Mouse (Mus musculus) kidney, postnatal 4 days (tissue): ENCODE data around the gene Homez.

Source experiments
- DNase-seq, 2 experiments: peaks; one replicate each; pipeline ENCODE4 v3.0.0; 2021; ENCODE audit warnings: mixed read lengths in 2 of 2

Gene Homez

DNA sequence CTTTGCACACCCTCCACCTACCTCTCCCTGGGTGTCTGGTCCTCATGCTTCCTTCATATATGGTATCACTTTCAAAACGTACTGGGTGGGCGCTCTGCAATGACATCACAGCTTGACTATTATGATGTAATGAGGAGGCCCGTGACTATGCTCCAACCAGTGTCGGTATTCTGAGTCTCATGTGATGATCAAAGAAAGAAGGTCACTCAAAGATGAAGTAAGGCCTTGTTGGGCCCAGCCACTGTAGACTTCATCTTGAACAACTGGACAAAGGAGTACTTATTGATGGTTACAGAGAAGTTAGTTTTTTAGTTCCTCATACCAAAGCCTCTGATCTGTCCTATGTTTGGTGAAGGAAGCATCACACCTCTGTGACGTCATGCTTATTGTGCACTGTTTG is at the start of gene Homez:
Homez (minus strand) TSS at position 101 of the 400 bp plus-strand sequence.
- no peak for DNase-seq

DNA sequence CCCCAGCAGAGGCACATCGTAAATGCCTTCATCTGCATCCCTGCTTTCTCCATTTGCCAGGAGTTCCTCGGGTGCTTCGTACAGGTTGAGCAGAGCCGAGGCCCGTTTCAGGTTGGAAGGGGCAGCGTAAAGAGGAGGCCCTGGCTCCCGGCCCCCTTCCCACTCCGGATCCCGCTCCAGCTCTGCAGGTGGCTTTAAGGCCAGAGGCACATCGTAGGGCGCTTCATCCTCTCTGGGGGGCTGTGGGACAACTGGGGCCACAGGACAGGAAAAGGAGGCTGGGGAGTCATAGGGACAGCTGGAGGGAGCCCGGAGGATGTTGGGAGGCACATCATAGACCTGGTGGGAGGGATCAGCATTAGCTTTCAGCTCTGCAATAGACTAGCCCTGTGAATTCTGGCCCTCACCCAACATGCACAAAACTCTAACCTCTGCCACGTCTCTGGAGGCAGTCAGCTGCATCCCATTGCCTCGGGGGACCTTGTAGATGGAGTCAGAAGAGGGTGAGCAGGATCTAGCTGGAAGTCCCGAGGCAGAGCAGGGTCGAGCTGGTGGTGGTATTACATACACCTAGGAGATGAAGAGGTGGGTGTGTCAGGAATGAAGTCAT is 49.4 kb upstream of the Homez start:
- DNase-seq = peak; percentile 31 to 46

DNA sequence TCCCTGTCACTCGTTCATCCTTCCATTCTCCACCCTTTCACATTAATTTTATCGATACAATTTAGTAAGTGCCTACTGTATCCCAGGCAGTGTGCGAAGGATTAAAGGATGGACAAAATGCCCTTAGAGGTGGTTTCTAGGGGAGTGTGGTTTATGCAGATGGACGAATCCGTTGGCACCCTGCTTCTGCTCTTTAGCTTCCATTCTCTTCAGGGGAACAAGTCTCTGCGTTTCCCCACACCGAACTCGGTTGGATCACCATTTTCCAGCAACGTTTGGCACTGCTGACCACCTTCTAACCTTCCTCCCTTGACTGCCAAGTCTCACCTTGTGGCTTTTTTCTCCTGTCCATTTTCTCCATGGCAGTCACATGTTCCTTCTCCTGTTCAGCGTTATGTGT is 42.6 kb upstream of the Homez start:
- no peak for DNase-seq

DNA sequence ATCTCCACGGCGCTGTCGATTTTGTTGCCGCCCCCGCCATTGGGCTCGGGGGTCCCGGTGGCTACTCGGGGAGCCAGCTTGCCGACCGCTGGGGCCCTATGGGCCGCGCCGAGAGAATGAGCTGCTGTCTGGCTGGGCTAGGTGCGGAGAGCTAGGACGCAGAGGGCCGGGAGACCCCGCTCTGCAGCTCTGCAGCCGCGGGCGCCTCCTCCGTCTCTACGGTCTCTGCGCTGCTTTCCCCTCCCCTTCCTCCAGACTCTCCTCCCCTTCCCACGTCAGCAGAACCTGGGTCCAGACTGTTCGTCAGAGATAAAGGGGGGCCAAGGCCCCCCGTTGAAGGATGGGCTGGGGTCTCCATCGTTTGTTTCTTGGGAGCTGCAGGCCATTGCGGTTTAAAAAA is 42.1 kb upstream of the Homez start, which contains the start of gene Slc22a17:
Slc22a17 (minus strand) TSS at position 247 of the 400 bp plus-strand sequence.
- peak; percentile 83 to 87 for DNase-seq

DNA sequence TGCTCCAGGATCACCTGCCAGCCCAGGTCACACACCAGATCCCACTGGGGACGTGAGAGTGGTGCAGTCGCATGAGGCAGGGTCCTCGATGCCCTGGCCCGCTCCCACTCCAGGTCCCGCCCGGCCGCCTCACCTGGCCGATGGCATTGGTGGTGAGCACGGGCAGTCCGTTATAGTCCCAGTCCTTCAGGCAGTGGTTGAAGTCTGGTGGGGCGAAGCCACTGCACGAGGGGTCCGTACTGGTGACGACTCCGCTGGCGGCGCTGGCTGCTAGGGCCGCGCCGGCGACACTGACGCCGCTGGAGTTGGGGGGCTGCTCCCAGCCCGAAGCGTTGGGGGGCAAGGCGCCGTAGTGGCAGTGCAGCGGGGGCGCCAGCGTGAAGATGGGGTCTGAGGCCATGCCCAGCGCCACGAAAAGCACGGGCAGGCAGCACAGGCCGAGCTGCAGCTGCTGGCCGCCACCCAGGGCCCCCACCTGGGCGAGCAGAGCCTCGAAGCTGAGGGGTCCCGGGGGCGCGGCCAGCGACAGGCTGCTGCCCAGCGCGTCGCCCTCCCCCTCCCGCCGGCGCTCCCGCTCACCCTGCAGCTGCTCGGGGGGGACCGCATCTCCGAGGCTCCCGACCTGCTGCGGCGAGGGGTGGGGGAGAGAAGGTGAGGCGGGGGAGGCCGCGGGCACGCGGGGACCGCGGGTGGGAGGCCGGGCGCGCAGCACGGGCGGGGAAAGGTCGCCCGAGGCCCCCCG is 41.5 kb upstream of the Homez start:
- peak; percentile 39 to 67 for DNase-seq

DNA sequence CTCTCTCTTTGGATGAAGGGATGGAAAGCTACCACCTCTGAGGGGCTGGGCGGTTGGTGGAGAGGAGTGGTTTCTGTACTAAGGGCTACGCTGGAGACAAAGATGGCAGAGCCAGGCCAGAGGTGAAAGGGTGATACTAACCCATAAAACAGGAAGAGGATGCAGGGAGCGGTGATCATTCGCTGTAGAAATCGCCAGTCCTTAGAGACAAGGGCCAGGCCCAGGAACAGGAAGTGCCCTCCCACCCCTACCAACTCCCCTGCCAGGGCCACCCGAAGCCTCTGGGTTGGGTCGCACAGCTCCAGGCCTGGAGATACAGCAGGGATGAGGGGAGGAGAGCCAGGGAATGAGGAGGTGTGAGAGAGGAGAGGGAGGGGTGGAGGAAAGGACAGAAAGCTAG is 37.9 kb upstream of the Homez start:
- no peak for DNase-seq

DNA sequence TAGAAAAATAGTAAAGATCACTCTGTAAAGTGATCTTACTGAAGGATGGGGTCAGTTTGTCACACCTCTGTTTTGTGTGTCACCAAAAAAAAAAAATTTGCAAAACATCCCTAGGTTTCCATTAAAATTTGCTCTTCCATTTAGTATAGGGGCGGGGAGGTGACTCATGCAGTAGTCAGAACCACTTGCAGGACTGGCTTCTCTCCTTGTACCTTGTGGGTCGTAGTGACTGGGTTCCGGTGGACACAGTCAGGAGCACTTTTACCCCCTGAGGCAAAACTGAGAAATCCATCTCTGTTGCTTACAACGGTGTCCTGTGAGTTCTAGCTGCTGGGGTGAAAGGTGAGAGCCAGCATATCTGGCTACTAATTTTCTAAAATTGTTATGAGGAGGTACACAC is 32.9 kb upstream of the Homez start:
- no peak for DNase-seq

DNA sequence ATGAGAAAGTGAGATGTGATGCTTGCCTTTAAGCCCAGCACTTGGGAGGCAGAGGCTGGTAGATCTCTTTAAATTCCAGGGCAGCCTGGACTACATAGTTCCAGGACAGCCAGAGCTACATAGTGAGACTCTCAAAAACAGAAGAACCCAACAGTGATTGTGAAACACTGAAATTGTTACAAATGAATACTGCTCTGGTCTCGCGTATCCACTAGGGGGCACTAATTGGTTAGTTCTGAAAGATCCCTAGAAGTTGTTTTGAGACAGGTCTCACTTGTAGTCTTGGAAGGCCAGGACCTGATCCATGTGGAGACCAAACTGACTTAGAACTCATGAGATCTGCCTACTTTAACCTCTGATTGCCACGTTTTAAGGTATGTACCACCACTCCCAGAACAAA is 29.6 kb upstream of the Homez start:
- peak; percentile 74 to 81 for DNase-seq

DNA sequence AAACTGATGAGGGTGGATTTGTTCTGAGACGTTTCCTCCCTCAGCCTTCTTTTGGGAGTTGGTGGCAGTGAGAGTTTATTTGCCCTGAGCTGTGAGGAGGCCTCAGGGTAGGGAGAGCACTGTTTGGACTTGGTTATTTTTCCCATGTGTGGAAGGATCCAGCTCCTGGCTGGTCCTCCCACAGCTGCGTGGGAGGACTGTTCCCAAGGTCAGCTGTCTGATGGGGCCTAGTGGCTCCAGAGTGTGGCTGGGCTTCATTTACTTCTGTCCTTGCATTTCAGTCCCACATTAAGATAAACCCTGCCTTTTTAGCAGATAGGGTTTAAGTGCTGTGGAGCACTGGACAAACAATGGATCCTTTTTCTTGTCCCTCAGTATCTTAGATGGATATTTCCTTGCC is 26.7 kb upstream of the Homez start:
- DNase-seq = peak; percentile 46 to 69

DNA sequence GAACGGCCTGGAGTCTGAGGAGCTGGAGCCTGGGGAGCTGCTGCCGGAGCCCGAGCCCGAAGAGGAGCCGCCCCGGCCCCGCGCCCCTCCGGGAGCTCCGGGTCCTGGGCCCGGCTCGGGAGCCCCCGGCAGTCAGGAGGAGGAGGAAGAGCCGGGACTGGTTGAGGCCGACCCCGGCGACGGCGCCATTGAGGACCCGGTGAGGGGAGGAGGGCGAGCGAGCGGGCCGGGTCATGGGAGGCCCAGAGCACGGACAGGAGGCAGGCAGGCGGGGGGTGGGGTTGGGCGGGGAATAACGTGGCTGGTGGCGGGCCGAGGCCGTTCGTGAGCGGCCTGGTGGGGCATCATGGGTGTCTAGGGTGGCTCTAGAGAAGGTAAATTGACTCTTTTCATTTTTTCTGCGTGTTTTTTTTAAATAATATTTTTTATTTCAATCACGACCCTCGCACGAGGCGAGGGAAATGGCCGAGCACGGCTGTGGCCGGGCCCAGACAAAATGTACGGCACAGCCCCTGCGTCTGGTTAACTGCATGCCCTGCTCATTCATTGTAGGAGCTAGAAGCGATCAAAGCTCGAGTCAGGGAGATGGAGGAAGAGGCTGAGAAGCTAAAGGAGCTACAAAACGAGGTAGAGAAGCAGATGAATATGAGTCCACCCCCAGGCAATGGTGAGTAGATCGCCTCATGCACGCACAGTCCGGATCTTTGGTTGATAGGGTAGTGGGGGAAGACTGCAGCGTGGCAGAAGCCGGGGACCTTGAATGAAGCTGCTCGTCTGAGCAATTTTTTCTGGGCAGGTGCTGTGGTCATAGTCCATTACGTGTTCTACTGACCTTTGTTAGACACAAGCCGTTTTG is 23.8 kb upstream of the Homez start:
- DNase-seq = peak; percentile 75 to 83

DNA sequence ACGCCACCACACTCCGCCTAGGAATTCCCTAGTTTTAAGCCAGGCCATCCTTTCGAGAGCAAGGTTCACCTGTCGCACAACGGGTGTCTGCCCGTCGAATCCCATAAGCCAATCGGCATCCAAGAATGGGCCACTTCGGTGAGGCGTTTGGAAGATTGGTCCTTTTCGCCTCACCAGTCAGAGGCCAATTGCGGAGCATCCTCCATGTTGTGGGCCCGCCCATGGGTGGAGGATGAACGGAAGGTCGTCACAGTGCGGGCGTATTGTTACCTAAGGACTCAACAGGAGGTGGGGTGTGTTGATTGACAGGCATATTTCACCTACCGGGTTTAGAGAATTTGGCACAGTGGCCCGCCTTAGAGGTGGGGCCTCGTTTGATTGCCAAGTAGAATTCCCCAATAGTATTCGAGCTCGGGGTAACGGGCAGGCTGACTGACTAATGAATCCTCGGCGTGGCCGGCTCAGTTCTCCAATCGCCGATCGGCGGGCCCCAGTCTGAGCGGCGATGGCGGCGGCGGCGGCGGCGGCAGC is 23.0 kb upstream of the Homez start:
- DNase-seq = peak; percentile 96 to 97

DNA sequence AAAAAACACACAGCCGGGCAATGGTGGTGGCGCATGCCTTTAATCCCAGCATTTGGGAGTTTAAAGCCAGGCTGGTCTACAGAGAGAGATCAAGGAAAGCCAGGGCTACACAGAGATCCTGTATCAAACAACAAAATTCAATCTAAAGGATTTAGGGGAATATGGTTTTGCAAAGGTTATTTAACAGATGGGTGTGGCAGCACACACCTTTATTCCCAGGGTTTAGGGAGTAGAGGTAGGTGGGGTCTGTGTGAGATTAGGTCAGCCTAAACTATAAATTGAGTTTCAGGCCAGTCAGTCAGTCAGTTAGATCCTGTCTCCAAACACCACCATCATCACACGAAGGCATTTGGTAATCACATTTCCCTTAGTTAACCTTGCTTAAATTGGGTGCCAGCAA is 21.4 kb upstream of the Homez start, which contains the start of gene Pabpn1:
Pabpn1 (plus strand) TSS at position 301 of the 400 bp plus-strand sequence.
- no peak for DNase-seq

DNA sequence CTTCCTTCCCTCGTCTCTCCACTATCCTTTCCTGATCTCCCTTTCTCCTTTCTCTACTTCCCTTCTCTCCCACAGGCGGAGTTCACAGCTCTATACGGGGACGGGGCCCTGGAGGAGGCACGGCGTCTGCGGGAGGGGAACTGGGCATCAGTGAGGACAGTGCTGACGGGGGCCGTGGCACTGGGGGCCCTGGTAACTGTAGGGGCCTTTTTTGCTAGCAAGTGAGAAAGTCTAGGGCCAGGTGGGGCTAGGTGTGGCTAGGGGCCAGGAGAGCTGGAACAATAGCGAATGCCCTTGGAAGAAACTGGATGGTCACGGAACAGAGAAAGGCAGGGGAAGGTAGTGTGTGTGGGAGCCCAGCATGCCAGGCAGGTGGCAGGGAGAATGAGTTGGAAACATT is 14.5 kb upstream of the Homez start:
- DNase-seq = no peak

DNA sequence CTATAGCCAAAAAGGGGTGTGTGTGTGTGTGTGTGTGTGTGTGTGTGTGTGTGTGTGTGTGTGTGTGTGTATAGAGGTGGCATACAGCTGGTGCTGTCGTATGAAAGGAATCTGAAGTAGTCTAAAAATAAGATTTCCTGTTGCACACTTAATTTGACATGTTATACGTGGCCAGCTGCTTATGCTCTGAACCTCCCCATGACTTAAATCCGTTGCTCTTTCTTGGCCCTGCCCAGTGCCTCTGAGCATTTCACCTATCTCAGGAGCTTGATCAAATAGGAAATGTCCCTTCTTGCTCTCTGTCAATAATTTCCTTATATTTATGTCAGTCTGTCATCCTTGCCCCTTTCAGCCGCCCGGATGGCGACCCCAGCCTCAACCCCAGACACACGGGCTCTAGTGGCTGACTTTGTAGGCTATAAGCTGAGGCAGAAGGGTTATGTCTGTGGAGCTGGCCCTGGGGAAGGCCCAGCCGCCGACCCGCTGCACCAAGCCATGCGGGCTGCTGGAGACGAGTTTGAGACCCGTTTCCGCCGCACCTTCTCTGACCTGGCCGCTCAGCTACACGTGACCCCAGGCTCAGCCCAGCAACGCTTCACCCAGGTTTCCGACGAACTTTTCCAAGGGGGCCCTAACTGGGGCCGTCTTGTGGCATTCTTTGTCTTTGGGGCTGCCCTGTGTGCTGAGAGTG is 13.4 kb upstream of the Homez start:
- DNase-seq = peak; percentile 28 to 42

DNA sequence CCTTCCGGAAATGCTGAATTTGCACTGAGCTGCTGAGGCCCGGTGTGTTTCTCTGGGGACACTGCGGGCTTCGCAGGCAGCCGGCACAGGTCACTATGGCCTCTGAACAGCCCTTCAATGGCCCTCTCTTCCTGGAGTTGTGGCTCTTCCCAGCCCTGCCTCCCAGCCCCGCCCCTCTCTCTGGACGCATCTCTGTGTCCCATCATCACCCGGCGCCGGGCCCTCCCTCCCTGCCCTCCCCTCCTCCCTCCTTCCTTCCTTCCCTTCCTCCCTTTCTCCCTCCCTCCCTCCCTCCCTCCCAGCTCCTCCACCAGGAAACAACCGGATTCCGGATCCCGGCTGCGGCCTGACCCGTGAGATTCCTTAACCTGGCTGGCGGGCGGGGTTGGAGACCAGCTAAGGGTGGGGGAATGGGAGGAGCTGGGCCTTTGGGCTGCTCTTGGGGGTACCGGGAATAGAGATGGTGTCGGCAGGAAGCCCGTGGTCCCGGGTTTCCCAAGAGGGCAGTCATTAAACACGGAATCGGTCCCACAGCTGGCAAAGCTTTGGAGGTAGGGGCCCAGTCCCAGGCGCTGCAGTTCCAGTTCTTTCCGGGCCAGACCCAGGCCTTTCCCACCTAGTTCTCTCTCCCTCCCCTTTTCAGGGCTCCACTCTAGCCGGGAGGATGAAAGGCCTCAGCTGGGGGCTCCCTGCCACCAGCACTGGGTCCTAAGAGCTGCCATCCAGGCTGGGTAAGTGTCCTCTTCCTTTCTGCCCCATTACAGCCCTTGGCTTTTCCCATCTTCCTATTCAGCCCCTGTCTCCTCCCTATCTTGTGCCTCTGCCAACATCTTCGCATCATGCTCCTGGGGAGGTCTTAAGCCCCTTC is 12.6 kb upstream of the Homez start, which contains the start of the genes Bcl2l2 and Gm20521:
Bcl2l2 (plus strand) TSS at position 224 of the 868 bp plus-strand sequence.
Gm20521 (plus strand) TSS at position 288 of the 868 bp plus-strand sequence.
- peak; percentile 93 to 96 for DNase-seq

DNA sequence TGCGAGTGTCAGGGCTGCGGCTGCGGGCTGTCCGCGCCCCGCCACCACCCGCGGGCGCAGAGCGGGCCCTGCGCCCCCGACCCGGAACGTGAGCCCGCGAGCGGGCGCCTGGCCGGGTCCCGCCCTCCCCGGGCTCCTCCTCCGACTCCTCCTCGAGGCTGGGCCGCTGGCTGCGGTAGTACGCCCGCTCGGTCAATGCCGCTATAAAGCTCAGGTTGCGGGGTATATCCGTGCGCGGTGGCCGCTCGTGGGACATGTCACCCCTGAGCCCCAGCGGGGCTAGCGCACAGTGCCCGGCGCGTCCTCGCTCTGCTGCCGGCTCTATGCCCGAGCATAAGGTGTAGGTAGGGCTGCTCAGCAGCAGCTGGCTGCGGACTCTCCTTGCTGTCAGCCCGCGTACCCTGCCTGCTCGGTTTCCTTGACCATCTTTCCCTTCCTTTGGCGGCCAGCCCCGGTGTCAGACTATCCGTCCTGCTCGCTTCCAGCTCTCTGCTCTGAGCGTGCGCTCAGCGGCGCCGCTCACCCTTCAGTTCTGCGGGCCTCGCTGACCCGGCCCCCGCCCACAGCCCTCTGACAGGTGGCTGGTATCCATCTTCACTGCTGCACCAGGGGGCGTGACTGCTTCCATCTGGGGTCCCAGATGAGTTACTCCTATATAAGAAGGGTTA is 6.4 kb upstream of the Homez start, which contains the start of gene Ppp1r3e:
Ppp1r3e (minus strand) TSS at position 503 of the 668 bp plus-strand sequence.
- peak; percentile 73 to 83 for DNase-seq

DNA sequence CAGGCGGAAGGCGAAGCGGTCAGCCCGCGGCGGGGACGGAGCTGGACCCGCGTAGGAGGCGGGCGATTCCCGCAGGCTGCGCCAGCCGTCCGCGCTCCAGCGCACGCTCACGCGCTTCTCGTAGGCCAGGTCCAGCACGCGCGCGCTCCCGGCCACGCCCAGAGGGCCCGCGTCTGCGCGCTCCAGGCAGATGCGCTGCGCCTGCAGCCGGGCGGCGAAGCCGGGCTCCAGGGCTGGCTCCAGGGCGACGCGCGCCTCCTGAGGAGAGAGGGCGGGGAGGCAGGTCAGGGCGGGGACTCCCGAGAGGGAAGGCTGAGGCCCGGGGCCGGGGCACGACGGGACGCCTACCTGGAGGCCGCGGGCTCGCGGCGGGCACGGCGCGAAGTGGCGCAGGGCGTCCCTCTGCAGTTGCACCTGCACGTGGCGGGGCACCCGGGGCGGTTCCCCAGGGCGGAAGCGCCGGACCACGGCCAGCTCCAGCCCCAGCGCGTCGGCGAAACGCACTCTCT is 5.8 kb upstream of the Homez start:
- DNase-seq = peak; percentile 90 to 95

DNA sequence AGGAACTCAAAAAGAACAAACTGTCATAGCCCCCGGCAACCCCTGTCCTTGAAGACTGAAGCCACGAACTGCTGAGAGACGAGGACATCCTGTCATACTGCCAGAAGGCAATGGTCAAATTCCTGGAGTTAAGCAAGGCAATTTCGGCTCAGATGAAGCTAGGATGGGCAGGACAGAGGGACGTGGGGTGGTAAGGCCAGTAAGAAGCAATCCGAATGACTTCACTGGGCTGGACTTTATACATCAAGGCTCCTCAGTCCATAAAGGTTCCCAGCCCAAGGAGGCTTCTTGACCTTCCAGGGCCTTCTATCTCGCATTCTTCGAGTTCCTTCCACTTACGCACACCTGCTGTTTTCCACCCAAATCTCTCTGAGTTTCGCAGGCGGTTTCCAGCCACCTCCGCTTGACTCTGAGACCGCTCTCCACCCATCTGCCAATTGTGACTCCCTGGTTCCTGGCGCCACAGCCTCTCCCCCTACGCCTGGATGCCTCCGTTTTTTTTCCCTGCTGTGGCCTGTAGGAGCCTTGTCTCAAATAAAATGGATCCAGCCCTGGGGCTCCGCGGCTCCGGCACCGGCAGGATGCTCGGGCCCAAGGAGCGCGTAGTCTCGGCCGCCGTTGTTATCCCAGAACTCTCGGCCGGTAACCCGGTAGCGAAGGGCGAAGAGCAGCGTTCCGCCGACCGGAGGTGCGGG is 5.2 kb upstream of the Homez start:
- DNase-seq = no peak

DNA sequence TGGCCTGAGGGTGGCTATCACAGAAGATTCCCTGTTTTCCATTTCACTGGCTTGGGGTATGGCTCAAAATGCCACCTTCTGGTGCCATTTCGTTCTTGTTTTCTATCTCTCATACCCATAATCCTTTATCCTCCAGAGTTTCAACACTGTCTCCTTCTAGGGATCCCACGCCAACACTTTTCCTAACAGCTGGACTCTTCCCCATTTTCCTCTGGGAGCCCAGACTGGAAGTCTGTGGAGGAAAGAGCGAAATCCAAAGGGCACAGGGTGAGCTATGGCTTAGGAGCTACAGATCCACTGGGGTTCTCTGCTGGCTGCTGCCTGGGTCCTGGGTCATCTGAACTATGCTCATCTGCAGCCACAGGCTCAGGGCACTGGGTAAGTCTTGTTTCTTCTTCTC is 3.4 kb upstream of the Homez start:
- no peak for DNase-seq

DNA sequence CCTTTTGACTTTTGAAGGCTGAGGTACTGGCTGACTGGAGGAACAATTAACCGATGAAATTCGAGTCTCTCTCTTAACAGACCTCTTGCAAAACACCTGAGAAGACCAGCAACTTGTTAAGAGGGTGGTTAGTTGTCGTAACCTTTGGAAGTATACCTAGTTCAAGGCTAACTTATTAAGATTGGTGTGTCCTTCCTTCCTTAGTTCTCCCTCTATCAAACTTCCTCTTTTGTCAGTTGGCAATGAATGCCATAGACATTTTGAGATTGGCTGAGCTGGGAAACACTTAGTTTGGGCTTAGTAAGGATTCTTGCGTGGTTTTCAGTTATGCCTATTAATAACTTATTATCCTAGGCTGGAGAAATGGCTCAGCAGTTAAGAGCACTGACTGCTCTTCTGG is 2.7 kb downstream of the Homez start:
- DNase-seq = no peak
